ENCODE assay signal across 10 mouse cellular contexts in the genomic region with DNA sequence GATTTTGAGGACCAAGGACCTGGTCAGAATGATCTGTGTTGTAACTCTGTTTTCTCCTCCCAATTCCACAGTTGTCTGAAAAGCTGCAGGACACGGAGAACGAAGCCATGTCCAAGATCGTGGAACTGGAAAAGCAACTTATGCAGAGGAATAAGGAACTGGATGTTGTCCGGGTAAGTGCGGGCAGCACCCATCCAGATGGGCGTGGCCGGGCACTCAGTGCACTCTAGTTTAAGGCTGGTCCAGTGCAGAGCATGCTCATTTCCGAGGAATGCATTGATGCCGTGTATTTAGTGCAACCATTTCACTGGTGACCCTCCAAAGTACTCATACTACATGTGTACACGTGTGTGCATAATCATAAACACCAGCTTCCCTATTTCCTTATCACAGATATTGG.
"Had no signal": no experiment of that assay in that cellular context is flagged by ENCODE, and none has a peak within 500 bp of the region (broad histone marks: within the 10 kb centered on the region; RNA-seq: fewer than 3 reads in every experiment).

No protein-coding gene starts in this region.

- DNase-seq: kidney, postnatal 10 days; kidney, postnatal 4 days; liver; liver, embryonic 13.5 days; liver, postnatal 0 days; retina, postnatal 1 day; right cerebral cortex, postnatal 4 days; spleen, adult 18-20 months; thymus, adult 2 months; thymus, postnatal 25 days had no signal
